Mouse (Mus musculus) kidney, adult 2 months (tissue): ENCODE results near the gene Chpf2.

Experiments
- CTCF ChIP-seq: fragments of 200-500 bp; conservative IDR thresholded peaks from 2 replicates; pipeline ENCODE4 v1.5.1; 2011; ENCODE audit warnings: low read depth, mild to moderate bottlenecking, control low read depth, low read length, moderate library complexity, mixed read lengths; ENCODE audit not compliant: insufficient read depth, insufficient read length
- POLR2A ChIP-seq: fragments of 200-500 bp; IDR thresholded peaks from one replicate; pipeline ENCODE4 v1.6.1; 2011; ENCODE audit warnings: low read depth, low read length, control low read depth

DNA sequence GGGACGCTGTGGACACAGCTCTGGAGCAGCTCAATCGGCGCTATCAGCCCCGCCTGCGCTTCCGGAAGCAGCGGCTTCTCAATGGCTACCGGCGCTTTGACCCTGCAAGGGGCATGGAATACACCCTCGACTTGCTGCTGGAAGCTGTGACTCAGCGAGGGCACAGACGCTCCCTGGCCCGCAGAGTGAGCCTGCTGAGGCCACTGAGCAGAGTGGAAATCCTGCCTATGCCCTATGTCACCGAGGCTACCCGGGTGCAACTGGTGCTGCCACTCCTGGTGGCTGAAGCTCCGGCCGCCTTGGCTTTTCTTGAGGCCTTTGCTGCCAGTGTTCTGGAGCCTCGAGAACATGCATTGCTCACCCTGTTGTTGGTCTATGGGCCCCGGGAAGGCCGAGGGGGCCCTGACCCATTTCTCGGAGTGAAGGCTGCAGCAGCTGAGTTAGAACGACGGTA is 4.8 kb downstream of the Chpf2 start:
- TF ChIP-seq POLR2A = no peak
- no peak for TF ChIP-seq CTCF
